Mouse (Mus musculus) right cerebral cortex, postnatal 14 days (tissue): ENCODE data around the gene Eno1.
"Not testable (repeated sequence)": the region's sequence is repeated elsewhere in the genome, so short reads cannot be mapped to it uniquely, and the experiment has no call there.

ENCODE experiments used
- DNase-seq: peaks from one replicate; pipeline ENCODE4 v3.0.0; 2022

Gene Eno1

GRCm38 (mm10) chr4:150282631-150283334, 46.3 kb downstream of the Eno1 start:
- no peak for DNase-seq

GRCm38 (mm10) chr4:150283335-150283638, 46.8 kb downstream of the Eno1 start:
- DNase-seq = no peak

GRCm38 (mm10) chr4:150283993-150284392, 47.5 kb downstream of the Eno1 start:
- no peak for DNase-seq

GRCm38 (mm10) chr4:150286980-150287379, 50.5 kb downstream of the Eno1 start:
- no peak for DNase-seq

GRCm38 (mm10) chr4:150287463-150287862, 50.9 kb downstream of the Eno1 start:
- not testable (repeated sequence) for DNase-seq

GRCm38 (mm10) chr4:150291900-150292299, 55.4 kb downstream of the Eno1 start:
- no peak for DNase-seq

- DNase-seq = no peak
Measured at GRCm38 (mm10) chr4:150294870-150295269, 58.3 kb downstream of the Eno1 start.

- no peak for DNase-seq
Measured at GRCm38 (mm10) chr4:150295966-150296365, 59.4 kb downstream of the Eno1 start.
